Mouse (Mus musculus) hindbrain, embryonic 13.5 days (tissue): ENCODE results near the gene Hyal1. TPM values are rescaled to one million over a fixed set of nuclear protein-coding genes. Genes with fewer than 3 reads are reported as not detected.
"Not testable (repeated sequence)": the region's sequence is repeated elsewhere in the genome, so short reads cannot be mapped to it uniquely, and the experiment has no call there.

Experiments
- ATAC-seq: fragments of 200-750 bp; cut with Nextera tagmentation; 2 replicates; pipeline ENCODE4 v1.8.0; 2017; ENCODE audit warnings: moderate TSS enrichment; ENCODE audit not compliant: low FRiP score
- H3K27ac ChIP-seq: fragments of 300-500 bp; sonication (generic); 2 replicates; pipeline ENCODE4 v1.5.1; 2015; ENCODE audit warnings: inconsistent platforms, mild to moderate bottlenecking, moderate library complexity
- H3K27me3 ChIP-seq: fragments of 300-500 bp; sonication (generic); 2 replicates; pipeline ENCODE4 v1.6.1; 2015; ENCODE audit warnings: mild to moderate bottlenecking, inconsistent platforms
- H3K36me3 ChIP-seq: fragments of 300-500 bp; sonication (generic); 2 replicates; pipeline ENCODE4 v1.6.1; 2015; ENCODE audit warnings: mild to moderate bottlenecking, inconsistent platforms
- H3K4me1 ChIP-seq: fragments of 300-500 bp; sonication (generic); replicated peaks from 2 replicates; pipeline ENCODE4 v1.6.1; 2015; ENCODE audit warnings: inconsistent platforms
- H3K4me2 ChIP-seq: fragments of 300-500 bp; sonication (generic); 2 replicates; pipeline ENCODE4 v1.6.1; 2015; ENCODE audit warnings: inconsistent platforms, mild to moderate bottlenecking, moderate library complexity
- H3K4me3 ChIP-seq: fragments of 300-500 bp; sonication (generic); 2 replicates; pipeline ENCODE4 v1.5.1; 2015; ENCODE audit warnings: mild to moderate bottlenecking, inconsistent platforms
- H3K9ac ChIP-seq: fragments of 300-500 bp; sonication (generic); 2 replicates; pipeline ENCODE4 v1.6.1; 2015; ENCODE audit warnings: mild to moderate bottlenecking, inconsistent platforms
- H3K9me3 ChIP-seq: fragments of 300-500 bp; sonication (generic); 2 replicates; pipeline ENCODE4 v1.6.1; 2016; ENCODE audit warnings: inconsistent platforms
- WGBS: fragments of 180-500 bp; shearing (Covaris S2); methylation state at CpG from one replicate; pipeline ENCODE4 v1.1.7; 2015; 5-methylcytosine and 5-hydroxymethylcytosine counted together
- polyA plus RNA-seq: library from polyadenylated mRNA; unstranded; fragments of >200 nt; fragmentation: Nextera tagmentation; extraction: Ambion mirVana; gene quantifications from 2 replicates; pipeline ENCODE4 v1.2.1, GENCODE M21; 2015

Hyal1 gene
- polyA plus RNA-seq, 1 experiment from 2014 or later, result 8.4 TPM

DNA sequence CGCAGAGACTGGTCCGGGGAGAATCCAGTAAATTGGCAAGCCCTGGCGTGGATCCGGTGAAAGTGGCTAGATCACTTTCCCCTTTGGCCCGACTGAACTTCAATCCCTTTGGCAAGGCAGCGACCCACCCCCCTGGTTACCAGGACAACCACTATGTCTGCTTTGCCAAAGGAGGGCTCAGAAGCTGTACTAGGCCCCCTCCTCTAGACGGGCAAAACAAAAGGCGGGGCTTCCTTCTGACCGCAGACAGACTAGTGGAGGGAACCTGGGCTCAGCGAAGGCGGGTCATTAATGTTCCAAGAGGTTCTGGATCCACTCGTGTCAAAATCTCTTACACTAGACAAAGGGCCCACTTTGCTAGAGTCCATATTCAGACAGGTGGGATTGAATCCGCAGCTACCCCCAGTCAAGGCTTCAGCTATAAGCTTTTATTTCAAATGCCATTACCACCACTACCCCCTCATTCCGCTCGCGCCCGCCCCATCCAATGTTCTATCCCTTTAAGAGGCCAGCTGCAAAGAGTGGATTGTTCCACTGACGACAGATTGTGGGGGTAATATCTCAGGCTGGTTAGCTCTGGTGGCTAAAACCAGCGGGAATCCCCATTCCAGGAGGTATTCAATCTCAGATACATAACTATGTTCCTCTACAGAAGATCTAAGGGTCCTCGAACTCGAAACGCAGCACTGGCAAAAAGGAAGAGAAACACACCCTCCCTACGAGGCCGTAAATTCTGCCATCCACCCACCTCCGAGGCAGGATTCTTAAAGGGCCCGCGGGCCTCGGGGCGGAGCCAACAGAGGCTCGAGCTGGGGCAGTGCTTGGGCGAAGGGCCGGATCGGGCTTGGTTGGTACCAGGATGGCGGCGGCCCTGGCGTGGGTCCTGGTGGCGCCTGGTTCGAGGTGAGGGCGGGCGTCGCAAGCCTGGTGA is 8.1 kb upstream of the Hyal1 start:
- Histone ChIP-seq H3K27me3 (no peaks in the 10 kb centered on the region), H3K4me1 (peaks cover 61% of the 10 kb centered on the region), H3K36me3 (peaks cover 50% of the 10 kb centered on the region), H3K4me3 (peak overlapping the region; percentile 92), H3K9me3 (no peaks in the 10 kb centered on the region), H3K9ac (peak overlapping the region; percentile 94), H3K4me2 (peak overlapping the region; percentile 93), H3K27ac (peak overlapping the region; percentile 85)
- under 1% methylated on average over 40 of the region's 41 CpGs for WGBS
- peak; percentile 88 for ATAC-seq

DNA sequence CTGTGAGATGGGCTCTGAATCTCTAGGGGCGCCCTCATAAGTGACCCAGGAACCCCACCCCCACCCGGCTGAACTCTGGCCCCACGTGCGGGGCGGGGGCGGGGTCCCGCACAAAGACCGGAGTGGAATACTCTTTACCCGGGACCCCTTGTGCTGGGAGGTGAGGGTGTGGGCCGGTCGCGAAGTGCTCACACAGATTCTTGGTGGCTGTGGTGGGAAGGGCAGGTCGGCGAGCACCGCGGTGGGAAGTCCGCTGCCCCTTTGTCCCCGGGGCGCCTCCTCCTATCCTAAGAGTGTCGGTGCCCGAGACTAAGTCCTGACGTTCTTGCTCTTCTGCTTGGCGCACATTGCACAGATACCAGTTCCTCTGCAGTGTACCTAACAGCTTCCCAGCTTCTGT is 7.5 kb upstream of the Hyal1 start:
- H3K4me1 ChIP-seq, result peaks cover 55% of the 10 kb centered on the region

DNA sequence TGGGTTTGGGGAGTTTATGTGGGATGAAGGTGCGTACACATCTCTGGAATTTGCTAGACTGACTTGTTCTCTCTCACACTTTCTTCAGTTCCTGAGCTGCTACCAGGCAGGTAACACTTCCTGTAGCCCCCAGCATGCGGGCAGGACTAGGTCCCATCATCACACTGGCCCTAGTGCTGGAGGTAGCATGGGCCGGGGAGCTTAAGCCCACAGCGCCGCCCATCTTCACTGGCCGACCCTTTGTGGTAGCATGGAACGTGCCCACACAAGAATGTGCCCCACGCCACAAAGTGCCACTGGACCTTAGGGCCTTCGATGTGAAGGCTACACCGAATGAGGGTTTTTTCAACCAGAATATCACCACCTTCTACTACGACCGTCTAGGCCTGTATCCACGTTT is 6.7 kb upstream of the Hyal1 start:
- H3K36me3 ChIP-seq, result peaks cover 53% of the 10 kb centered on the region
- 54% methylated on average over 13 of the region's 13 CpGs for WGBS

More for the DNA sequence above, 7.5 kb upstream of the Hyal1 start:
- Histone ChIP-seq H3K9ac (peak overlapping the region; percentile 94), H3K4me2 (peak overlapping the region; percentile 93), H3K27ac (peak overlapping the region; percentile 85), H3K4me3 (peak overlapping the region; percentile 92), H3K36me3 (peaks cover 53% of the 10 kb centered on the region), H3K27me3 (no peaks in the 10 kb centered on the region), H3K9me3 (no peaks in the 10 kb centered on the region)
- peak; percentile 27 for ATAC-seq
- WGBS, result under 1% methylated on average over 23 of the region's 23 CpGs

DNA sequence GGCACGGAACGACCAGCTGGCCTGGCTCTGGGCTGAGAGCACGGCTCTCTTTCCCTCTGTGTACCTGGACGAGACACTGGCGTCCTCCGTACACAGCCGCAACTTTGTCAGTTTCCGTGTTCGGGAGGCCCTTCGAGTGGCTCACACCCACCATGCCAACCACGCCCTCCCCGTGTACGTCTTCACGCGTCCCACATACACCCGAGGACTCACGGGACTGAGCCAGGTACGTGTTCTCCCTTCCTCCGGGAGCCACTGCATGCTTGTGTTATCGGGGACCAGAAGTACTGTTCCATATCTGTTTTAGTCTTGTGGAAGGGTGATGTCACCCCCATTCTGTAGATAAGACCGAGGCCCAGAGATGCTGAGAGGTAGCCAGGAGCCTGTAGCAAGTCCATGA is 5.9 kb upstream of the Hyal1 start:
- Histone ChIP-seq H3K27me3 (no peaks in the 10 kb centered on the region), H3K4me1 (peaks cover 48% of the 10 kb centered on the region), H3K4me2 (peak overlapping the region; percentile 93), H3K27ac (peak overlapping the region; percentile 85; the same call in 1 of the 2 replicates), H3K9me3 (no peaks in the 10 kb centered on the region), H3K36me3 (peaks cover 50% of the 10 kb centered on the region), H3K9ac (peak overlapping the region; percentile 94), H3K4me3 (peak overlapping the region; percentile 92)
- ATAC-seq, result no peak
- WGBS, result 96% methylated on average over 21 of the region's 21 CpGs

More for the DNA sequence above, 6.7 kb upstream of the Hyal1 start:
- H3K4me1 ChIP-seq, result peaks cover 53% of the 10 kb centered on the region
- no peak for ATAC-seq
- no peaks in the 10 kb centered on the region for H3K27me3 ChIP-seq
- H3K4me3 ChIP-seq, result peak overlapping the region; percentile 92
- peak overlapping the region; percentile 94 for H3K9ac ChIP-seq
- H3K9me3 ChIP-seq, result no peaks in the 10 kb centered on the region
- peak overlapping the region; percentile 93 for H3K4me2 ChIP-seq
- peak overlapping the region; percentile 85 for H3K27ac ChIP-seq

DNA sequence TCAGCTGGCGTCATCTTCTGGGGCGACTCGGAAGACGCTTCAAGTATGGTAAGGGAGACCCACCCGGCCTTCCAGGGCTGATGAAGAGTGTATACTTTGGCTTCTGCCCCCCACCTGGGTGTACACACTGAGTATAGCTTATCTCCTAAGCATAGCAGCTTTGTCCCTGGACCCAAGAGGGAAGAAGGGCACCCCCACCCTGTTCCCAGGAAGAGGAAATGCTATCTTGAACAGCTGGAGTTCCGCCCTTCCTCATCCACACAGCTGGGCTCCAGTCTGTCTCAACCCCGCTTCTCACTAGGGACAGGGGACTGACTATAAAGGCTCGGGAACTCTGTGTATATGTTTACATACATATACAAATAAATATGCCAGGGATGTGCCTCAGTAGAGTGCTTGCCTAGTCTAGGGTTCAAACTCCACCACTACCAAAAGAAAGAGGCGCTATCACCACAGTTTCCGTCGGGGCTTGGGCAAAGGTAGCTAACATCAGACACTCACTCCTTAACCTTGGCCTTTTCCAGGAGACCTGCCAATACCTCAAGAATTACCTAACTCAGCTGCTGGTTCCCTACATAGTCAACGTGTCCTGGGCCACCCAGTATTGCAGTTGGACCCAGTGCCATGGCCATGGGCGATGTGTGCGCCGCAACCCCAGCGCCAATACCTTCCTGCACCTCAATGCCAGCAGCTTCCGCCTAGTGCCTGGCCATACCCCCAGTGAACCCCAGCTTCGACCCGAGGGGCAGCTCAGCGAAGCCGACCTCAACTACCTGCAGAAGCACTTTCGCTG is 5.0 kb upstream of the Hyal1 start:
- peak overlapping the region; percentile 94 for H3K9ac ChIP-seq
- peaks cover 52% of the 10 kb centered on the region for H3K4me1 ChIP-seq
- H3K36me3 ChIP-seq, result peaks cover 45% of the 10 kb centered on the region
- no peaks in the 10 kb centered on the region for H3K9me3 ChIP-seq
- H3K27me3 ChIP-seq, result no peaks in the 10 kb centered on the region
- H3K4me3 ChIP-seq, result no peak overlapping the region; the same call in 1 of the 2 replicates
- ATAC-seq, result no peak
- H3K27ac ChIP-seq, result 0 out of 2 replicates have a peak overlapping the region, but pooled peaks have one; percentile 4
- peak overlapping the region; percentile 93 for H3K4me2 ChIP-seq
- WGBS, result 93% methylated on average over 22 of the region's 22 CpGs

- Histone ChIP-seq H3K27me3 (no peaks in the 10 kb centered on the region), H3K4me3 (no peak overlapping the region), H3K4me1 (peaks cover 54% of the 10 kb centered on the region), H3K4me2 (peak overlapping the region; percentile 3; the same call in 1 of the 2 replicates), H3K36me3 (peaks cover 45% of the 10 kb centered on the region), H3K27ac (0 out of 2 replicates have a peak overlapping the region, but pooled peaks have one; percentile 4), H3K9me3 (no peaks in the 10 kb centered on the region), H3K9ac (peak overlapping the region; percentile 10; the same call in 1 of the 2 replicates)
- ATAC-seq, result no peak
- WGBS, result 100% methylated on average over 2 of the region's 2 CpGs
Measured at GRCm38 (mm10) chr9:107572327-107572662, 4.4 kb upstream of the Hyal1 start.

GRCm38 (mm10) chr9:107573774-107574173 is 3.0 kb upstream of the Hyal1 start:
- H3K27me3 ChIP-seq, H3K9ac ChIP-seq, ATAC-seq, H3K4me2 ChIP-seq, H3K27ac ChIP-seq, H3K9me3 ChIP-seq, H3K4me3 ChIP-seq: not testable (repeated sequence)
- H3K4me1 ChIP-seq, result peaks cover 49% of the 10 kb centered on the region
- WGBS, result 82% methylated on average over 6 of the region's 6 CpGs
- peaks cover 45% of the 10 kb centered on the region for H3K36me3 ChIP-seq

GRCm38 (mm10) chr9:107575579-107576356 is 959 bp upstream of the Hyal1 start:
- ATAC-seq, result no peak
- Histone ChIP-seq H3K4me1 (peaks cover 52% of the 10 kb centered on the region), H3K9me3 (no peaks in the 10 kb centered on the region), H3K4me3 (no peak overlapping the region), H3K27me3 (no peaks in the 10 kb centered on the region), H3K9ac (no peak overlapping the region), H3K27ac (no peak overlapping the region), H3K36me3 (peaks cover 43% of the 10 kb centered on the region), H3K4me2 (no peak overlapping the region)
- 88% methylated on average over 14 of the region's 14 CpGs for WGBS

GRCm38 (mm10) chr9:107577871-107578270 is 1.1 kb downstream of the Hyal1 start:
- Histone ChIP-seq H3K4me3 (no peak overlapping the region), H3K9ac (0 out of 2 replicates have a peak overlapping the region, but pooled peaks have one; percentile 1), H3K27me3 (no peaks in the 10 kb centered on the region), H3K4me2 (no peak overlapping the region), H3K27ac (no peak overlapping the region), H3K36me3 (peaks cover 22% of the 10 kb centered on the region), H3K4me1 (peaks cover 48% of the 10 kb centered on the region), H3K9me3 (no peaks in the 10 kb centered on the region)
- ATAC-seq, result no peak
- 96% methylated on average over 10 of the region's 10 CpGs for WGBS

- Histone ChIP-seq H3K36me3 (peaks cover 22% of the 10 kb centered on the region), H3K9me3 (no peaks in the 10 kb centered on the region), H3K4me1 (peaks cover 48% of the 10 kb centered on the region), H3K4me3 (no peak within 1 kb of the TSS), H3K4me2 (peak within 1 kb of the TSS; percentile 97; the same call in 1 of the 2 replicates), H3K9ac (peak within 1 kb of the TSS; percentile 56; the same call in 1 of the 2 replicates), H3K27ac (peak within 1 kb of the TSS; percentile 86; the same call in 1 of the 2 replicates), H3K27me3 (no peaks in the 10 kb centered on the region)
- 83% methylated on average over 3 of the region's 3 CpGs for WGBS
- no peak for ATAC-seq
Measured at GRCm38 (mm10) chr9:107578587-107578986, 1.9 kb downstream of the Hyal1 start, which contains the start of gene Naa80. Naa80 (plus strand) TSS chr9:107578887.
